Comparison of ENCODE assay signal across 8 mouse cellular contexts in genomic region chr2:30595796-30596195, GRCm38 (mm10). TPM values are rescaled to one million over a fixed set of nuclear protein-coding genes. Genes with fewer than 3 reads are reported as not detected.
DNase-seq lines count a peak whose midpoint lies in the region; ATAC-seq and TF ChIP-seq lines count a peak whose summit lies in the region.

No protein-coding gene starts in this region.

- H3K79me2 ChIP-seq in MEL (ENCODE audit: control insufficient read depth, insufficient read depth, low read length, poor library complexity): no peaks in the 10 kb centered on the region

- no peak for ATAC-seq in intestine, embryonic 14.5 days (replicated peaks; ENCODE audit: low FRiP score, low TSS enrichment, low read depth)
- no peak for ATAC-seq in intestine, postnatal 0 days
- ATAC-seq in forebrain, embryonic 13.5 days: no peak
- no peak for ATAC-seq in liver, embryonic 12.5 days

- 84% methylated on average over 4 of the region's 4 CpGs for WGBS in intestine, embryonic 14.5 days
- WGBS in intestine, postnatal 0 days: 77% methylated on average over 4 of the region's 4 CpGs
- WGBS in forebrain, embryonic 13.5 days: 90% methylated on average over 4 of the region's 4 CpGs
- WGBS in liver, embryonic 12.5 days (ENCODE audit: insufficient replicate concordance): 56% methylated on average over 4 of the region's 4 CpGs

- TF ChIP-seq EP300 in MEL (IDR thresholded peaks at IDR 0.05; ENCODE audit: low read depth in 1 of 2, low read length in 2 of 2): no peak

- TF ChIP-seq RAD21 in MEL (IDR thresholded peaks at IDR 0.05; ENCODE audit: low read depth, low read length): no peak

- H3K27me3 ChIP-seq in intestine, embryonic 14.5 days (replicated peaks; ENCODE audit: control insufficient read depth, insufficient read depth, low read length): no peaks in the 10 kb centered on the region
- no peaks in the 10 kb centered on the region for H3K27me3 ChIP-seq in intestine, postnatal 0 days (replicated peaks; ENCODE audit: control insufficient read depth, insufficient read depth, low read length)
- peaks cover 0 to 2% of the 10 kb centered on the region in 2 experiments; a peak in 2 of 4 replicates for H3K27me3 ChIP-seq in MEL (ENCODE audit: control insufficient read depth in 1 of 2, insufficient read depth in 2 of 2, low read length in 2 of 2)
- H3K27me3 ChIP-seq in forebrain, embryonic 13.5 days: no peaks in the 10 kb centered on the region
- H3K27me3 ChIP-seq in liver, embryonic 12.5 days (replicated peaks): peaks cover 12% of the 10 kb centered on the region

- H3K9me3 ChIP-seq in intestine, embryonic 14.5 days (ENCODE audit: control insufficient read depth, low read length): no peaks in the 10 kb centered on the region
- H3K9me3 ChIP-seq in intestine, postnatal 0 days (ENCODE audit: control insufficient read depth): no peaks in the 10 kb centered on the region
- no peaks in the 10 kb centered on the region for H3K9me3 ChIP-seq in MEL (replicated peaks; ENCODE audit: insufficient read depth, low read length)
- H3K9me3 ChIP-seq in forebrain, embryonic 13.5 days (replicated peaks): no peaks in the 10 kb centered on the region
- no peaks in the 10 kb centered on the region for H3K9me3 ChIP-seq in liver, embryonic 12.5 days (replicated peaks)

- no peak overlapping the region for H3K9ac ChIP-seq in intestine, embryonic 14.5 days (ENCODE audit: low read length)
- H3K9ac ChIP-seq in intestine, postnatal 0 days (ENCODE audit: low read depth, low read length): no peak overlapping the region
- H3K9ac ChIP-seq in MEL (ENCODE audit: control insufficient read depth, low read depth, low read length, poor library complexity, severe bottlenecking): no peak overlapping the region
- peak overlapping the region; percentile 78 for H3K9ac ChIP-seq in forebrain, embryonic 13.5 days
- no peak overlapping the region for H3K9ac ChIP-seq in liver, embryonic 12.5 days

- H3K27ac ChIP-seq in intestine, embryonic 14.5 days (ENCODE audit: low read depth): peak overlapping the region; percentile 96
- no peak overlapping the region for H3K27ac ChIP-seq in intestine, postnatal 0 days (ENCODE audit: low read depth, low read length)
- H3K27ac ChIP-seq in MEL (ENCODE audit: control insufficient read depth, low read depth, low read length): no peak overlapping the region
- H3K27ac ChIP-seq in forebrain, embryonic 13.5 days: peak overlapping the region; percentile 99; the same call in 1 of the 2 replicates
- H3K27ac ChIP-seq in liver, embryonic 12.5 days: no peak overlapping the region; the same call in 1 of the 2 replicates

- no peak overlapping the region for H3K4me3 ChIP-seq in intestine, embryonic 14.5 days (ENCODE audit: low read depth, low read length)
- H3K4me3 ChIP-seq in intestine, postnatal 0 days (ENCODE audit: low read depth, low read length): no peak overlapping the region
- H3K4me3 ChIP-seq in MEL (ENCODE audit: control insufficient read depth in 1 of 2, insufficient read depth in 1 of 2, low read depth in 2 of 2, low read length in 2 of 2): no peak overlapping the region
- no peak overlapping the region for H3K4me3 ChIP-seq in forebrain, embryonic 13.5 days
- 0 out of 2 replicates have a peak overlapping the region, but pooled peaks have one; percentile 58 for H3K4me3 ChIP-seq in liver, embryonic 12.5 days

- no peak for DNase-seq in intestine, embryonic 14.5 days (ENCODE audit: low spot score)
- DNase-seq in MEL (ENCODE audit: low read depth, low spot score): peak; percentile 32
- no peak for DNase-seq in right cerebral cortex, postnatal 4 days
- no peak for DNase-seq in layer of hippocampus, postnatal 25 days (ENCODE audit: extremely low spot score in 1 of 2, low spot score in 1 of 2)
- no peak for DNase-seq in layer of hippocampus, postnatal 36 days

- peak overlapping the region; percentile 59 for H3K4me2 ChIP-seq in intestine, embryonic 14.5 days (ENCODE audit: low read length)
- no peak overlapping the region for H3K4me2 ChIP-seq in intestine, postnatal 0 days (replicated peaks; ENCODE audit: low read depth)
- peak overlapping the region; percentile 71 for H3K4me2 ChIP-seq in forebrain, embryonic 13.5 days
- H3K4me2 ChIP-seq in liver, embryonic 12.5 days: peak overlapping the region; percentile 77

- no peak for TF ChIP-seq CTCF in intestine, postnatal 0 days (IDR thresholded peaks at IDR 0.05; ENCODE audit: low read depth)
- TF ChIP-seq CTCF in MEL (IDR thresholded peaks at IDR 0.05 in 2 of 3, conservative IDR thresholded peaks at IDR 0.05 in 1 of 3; ENCODE audit: control insufficient read depth in 1 of 3, insufficient read depth in 1 of 3, low read depth in 2 of 3, low read length in 3 of 3, poor library complexity in 1 of 3, severe bottlenecking in 1 of 3): no peak

- no peak for TF ChIP-seq POLR2A in MEL (IDR thresholded peaks at IDR 0.05; ENCODE audit: control insufficient read depth in 1 of 2, insufficient read depth in 1 of 2, low read depth in 1 of 2, low read length in 2 of 2, poor library complexity in 1 of 2)

- peaks cover 37% of the 10 kb centered on the region for H3K4me1 ChIP-seq in intestine, embryonic 14.5 days (replicated peaks; ENCODE audit: control insufficient read depth, insufficient read depth, low read length)
- H3K4me1 ChIP-seq in intestine, postnatal 0 days (replicated peaks; ENCODE audit: control insufficient read depth, insufficient read depth, low read length): no peaks in the 10 kb centered on the region
- H3K4me1 ChIP-seq in MEL (ENCODE audit: control insufficient read depth in 1 of 2, insufficient read depth in 2 of 2, low read length in 2 of 2): peaks cover 5 to 11% of the 10 kb centered on the region in 2 experiments
- H3K4me1 ChIP-seq in forebrain, embryonic 13.5 days: peaks cover 45% of the 10 kb centered on the region
- peaks cover 51% of the 10 kb centered on the region for H3K4me1 ChIP-seq in liver, embryonic 12.5 days

- H3K36me3 ChIP-seq in intestine, embryonic 14.5 days (ENCODE audit: control insufficient read depth, insufficient read depth, low read length): no peaks in the 10 kb centered on the region
- no peaks in the 10 kb centered on the region for H3K36me3 ChIP-seq in intestine, postnatal 0 days (ENCODE audit: control insufficient read depth, insufficient read depth)
- peaks cover 0 to 11% of the 10 kb centered on the region in 2 experiments; a peak in 2 of 4 replicates for H3K36me3 ChIP-seq in MEL (ENCODE audit: control insufficient read depth in 1 of 2, insufficient read depth in 2 of 2, low read length in 2 of 2)
- H3K36me3 ChIP-seq in forebrain, embryonic 13.5 days (ENCODE audit: poor library complexity, severe bottlenecking): no peaks in the 10 kb centered on the region
- H3K36me3 ChIP-seq in liver, embryonic 12.5 days: no peaks in the 10 kb centered on the region

TF ChIP-seq in MEL, 35 proteins besides CTCF, POLR2A, EP300 and RAD21:
- TF ChIP-seq TCF12 (IDR thresholded peaks at IDR 0.05; ENCODE audit: low read depth, low read length): 0 out of 2 replicates have a peak, but pooled peaks have one; percentile 14
- TF ChIP-seq BHLHE40 (IDR thresholded peaks at IDR 0.05; ENCODE audit: borderline replicate concordance, low read depth, low read length): no peak

RNA-seq across cellular contexts. Expression of gene Cstad, which starts 1.0 kb away (rescaled TPM):
- polyA plus RNA-seq in intestine, embryonic 14.5 days (2014; fragmentation: Nextera tagmentation; extraction: Ambion mirVana): 0.99 and 1.1 TPM in 2 replicates
- polyA plus RNA-seq in intestine, postnatal 0 days (2015; fragmentation: Nextera tagmentation; extraction: Ambion mirVana): 0.53 and 0.63 TPM in 2 replicates
- not detected in 2 replicates for total RNA-seq in MEL (2012; rRNA removed)
- not detected for polyA plus RNA-seq in MEL (2012; ENCODE audit: insufficient read depth in 1 of 2, insufficient read length in 2 of 2, low read depth in 1 of 2, low replicate concordance in 2 of 2, missing spikeins in 1 of 2)
- polyA plus RNA-seq in forebrain, embryonic 13.5 days (2015; fragmentation: Nextera tagmentation; extraction: Ambion mirVana): 0.49 and 1.1 TPM in 2 replicates
- polyA plus RNA-seq in liver, embryonic 12.5 days (2016; fragmentation: Nextera tagmentation; extraction: Ambion mirVana): 0.31 TPM in 1 of 2 replicates, not detected in the other
- 10 to 100 TPM in 1 of 2 experiments, 1 to 10 TPM in 1; 3.0 to 10.3 TPM for total RNA-seq in layer of hippocampus, postnatal 25 days (2021)
- 1 to 10 TPM; 3.5 to 4.0 TPM for total RNA-seq in layer of hippocampus, postnatal 36 days (2021)

Comparison
In these comparisons a context has a peak if more than half of its experiments do, and no peak if none do; other contexts are left out.
1. H3K27ac ChIP-seq: peak in intestine, embryonic 14.5 days (single experiment) and forebrain, embryonic 13.5 days (single experiment); none in intestine, postnatal 0 days (single experiment), MEL (single experiment) and liver, embryonic 12.5 days (single experiment).